Mouse (Mus musculus): ENCODE data around the gene Tns1. TPM values are rescaled to one million over a fixed set of nuclear protein-coding genes. Genes with fewer than 3 reads are reported as not detected.

Gene Tns1
- total and polyA plus RNA-seq, 3 experiments: 0.40 to 3.6 (median 0.89) TPM

GRCm38 (mm10) chr1:74111696-74112030 lies 12.6 kb downstream of the Tns1 start:
- Histone ChIP-seq H3K79me2 (replicated peaks; ENCODE audit: control insufficient read depth, extremely low read depth, insufficient read depth, poor library complexity, severe bottlenecking) (no peaks in the 10 kb centered on the region), H3K4me1 (ENCODE audit: control insufficient read depth in 1 of 2, insufficient read depth in 2 of 2) (peaks cover 0 to 5% of the 10 kb centered on the region in 2 experiments; a peak in 2 of 4 replicates), H3K4me2 (ENCODE audit: insufficient read depth, low read depth, poor library complexity, severe bottlenecking) (no peak overlapping the region), H3K9me3 (replicated peaks; ENCODE audit: low read length) (no peaks in the 10 kb centered on the region), H3K36me3 (replicated peaks in 1 of 2; ENCODE audit: control insufficient read depth in 1 of 2, insufficient read depth in 1 of 2, low read length in 1 of 2) (no peaks in the 10 kb centered on the region), H3K9ac (ENCODE audit: insufficient read depth, low read depth) (no peak overlapping the region), H3K27me3 (replicated peaks) (peaks cover 69% of the 10 kb centered on the region), H3K4me3 (replicated peaks in 1 of 3; ENCODE audit: low read depth in 2 of 3, low read length in 2 of 3, poor library complexity in 1 of 3) (no peak overlapping the region), H3K27ac (ENCODE audit: insufficient read depth, low read depth) (no peak overlapping the region)
- no peak for DNase-seq (ENCODE audit: extremely low read depth)
- in situ Hi-C loops (cut with MboI; ENCODE audit: low pct_ligation_motif_present, low pct_unique_long_range_greater_than_20kb, low sequenced_read_pairs) (no loop called here), dilution Hi-C loops (cut with MboI; ENCODE audit: extremely low pct_ligation_motif_present, extremely low pct_unique_long_range_greater_than_20kb, low sequenced_read_pairs) (no loop called here)
- TF ChIP-seq TCF12 (IDR thresholded peaks at IDR 0.05; ENCODE audit: low read depth, low read length): no peak
- TF ChIP-seq MAFK (IDR thresholded peaks at IDR 0.05; ENCODE audit: insufficient replicate concordance, low read length): no peak
- no peak for TF ChIP-seq SIN3A (IDR thresholded peaks at IDR 0.05; ENCODE audit: low read length)
- TF ChIP-seq ETS1 (conservative IDR thresholded peaks at IDR 0.05; ENCODE audit: low read depth, low read length): no peak
- no peak for TF ChIP-seq ZNF384 (IDR thresholded peaks at IDR 0.05; ENCODE audit: low read depth, low read length)

GRCm38 (mm10) chr1:74110932-74111695 lies 13.1 kb downstream of the Tns1 start:
- no peak overlapping the region for H3K4me3 ChIP-seq (replicated peaks in 1 of 3; ENCODE audit: low read depth in 2 of 3, low read length in 2 of 3, poor library complexity in 1 of 3)
- H3K4me2 ChIP-seq (ENCODE audit: insufficient read depth, low read depth, poor library complexity, severe bottlenecking): no peak overlapping the region
- H3K4me1 ChIP-seq (ENCODE audit: control insufficient read depth in 1 of 2, insufficient read depth in 2 of 2): peaks cover 0 to 11% of the 10 kb centered on the region in 2 experiments; a peak in 2 of 4 replicates
- peaks cover 71% of the 10 kb centered on the region for H3K27me3 ChIP-seq (replicated peaks)
- H3K36me3 ChIP-seq (replicated peaks in 1 of 2; ENCODE audit: control insufficient read depth in 1 of 2, insufficient read depth in 1 of 2, low read length in 1 of 2): no peaks in the 10 kb centered on the region
- TF ChIP-seq E2F4 (IDR thresholded peaks at IDR 0.05; ENCODE audit: insufficient replicate concordance, low read depth, low read length): no peak
- TF ChIP-seq GABPA (IDR thresholded peaks at IDR 0.05; ENCODE audit: insufficient replicate concordance, low read depth, low read length): no peak
- TF ChIP-seq MAZ (IDR thresholded peaks at IDR 0.05; ENCODE audit: low read depth, low read length): no peak
- no peak for TF ChIP-seq SIN3A (IDR thresholded peaks at IDR 0.05; ENCODE audit: low read length)
- no peak for TF ChIP-seq IRF4 (IDR thresholded peaks at IDR 0.05; ENCODE audit: low read depth, low read length)
- TF ChIP-seq PAX5 (IDR thresholded peaks at IDR 0.05; ENCODE audit: low read length): no peak
- TF ChIP-seq CHD1 (IDR thresholded peaks at IDR 0.05; ENCODE audit: low read depth, low read length): no peak
- no peak for TF ChIP-seq SMC3 (IDR thresholded peaks at IDR 0.05; ENCODE audit: low read depth, low read length)
- no peak for TF ChIP-seq RCOR1 (conservative IDR thresholded peaks at IDR 0.05; ENCODE audit: low read depth, low read length)
- TF ChIP-seq MYC (IDR thresholded peaks at IDR 0.05; ENCODE audit: low read depth, low read length): no peak
- no peak for TF ChIP-seq NELFE (IDR thresholded peaks at IDR 0.05; ENCODE audit: low read depth, low read length)
- no peak for TF ChIP-seq ZC3H11A (IDR thresholded peaks at IDR 0.05; ENCODE audit: low read depth, low read length)
- TF ChIP-seq USF1 (IDR thresholded peaks at IDR 0.05; ENCODE audit: low read depth, low read length): no peak
- no peak for TF ChIP-seq MEF2A (IDR thresholded peaks at IDR 0.05; ENCODE audit: borderline replicate concordance, low read depth, low read length)
- no peak for TF ChIP-seq MAFK (IDR thresholded peaks at IDR 0.05; ENCODE audit: insufficient replicate concordance, low read length)
- TF ChIP-seq POLR2A (IDR thresholded peaks at IDR 0.05; ENCODE audit: low read depth, low read length): no peak
- H3K79me2 ChIP-seq (replicated peaks; ENCODE audit: control insufficient read depth, extremely low read depth, insufficient read depth, poor library complexity, severe bottlenecking): no peaks in the 10 kb centered on the region
- in situ Hi-C loops (cut with MboI; ENCODE audit: low pct_ligation_motif_present, low pct_unique_long_range_greater_than_20kb, low sequenced_read_pairs) (no loop called here), dilution Hi-C loops (cut with MboI; ENCODE audit: extremely low pct_ligation_motif_present, extremely low pct_unique_long_range_greater_than_20kb, low sequenced_read_pairs) (no loop called here)
- no peak overlapping the region for H3K9ac ChIP-seq (ENCODE audit: insufficient read depth, low read depth)
- H3K27ac ChIP-seq (ENCODE audit: insufficient read depth, low read depth): no peak overlapping the region
- no peak for DNase-seq (ENCODE audit: extremely low read depth)
- no peaks in the 10 kb centered on the region for H3K9me3 ChIP-seq (replicated peaks; ENCODE audit: low read length)

All from CH12.LX (cell line).